Mouse (Mus musculus) ZHBTc4 (cell line): ENCODE data around the gene B020031M17Rik.
"Not testable (repeated sequence)": the region's sequence is repeated elsewhere in the genome, so short reads cannot be mapped to it uniquely, and the experiment has no call there.

Experiments
- DNase-seq: peaks from one replicate; pipeline ENCODE4 v3.0.0-alpha.2; 2011; ENCODE audit warnings: low read depth, low spot score

Gene B020031M17Rik

GRCm38 (mm10) chr13:119950706-119951105 lies at the start of gene B020031M17Rik:
Gene B020031M17Rik, minus strand, starts transcription at chr13:119950806.
- not testable (repeated sequence) for DNase-seq

GRCm38 (mm10) chr13:119999215-119999614 lies 48.6 kb upstream of the B020031M17Rik start:
- not testable (repeated sequence) for DNase-seq

DNA sequence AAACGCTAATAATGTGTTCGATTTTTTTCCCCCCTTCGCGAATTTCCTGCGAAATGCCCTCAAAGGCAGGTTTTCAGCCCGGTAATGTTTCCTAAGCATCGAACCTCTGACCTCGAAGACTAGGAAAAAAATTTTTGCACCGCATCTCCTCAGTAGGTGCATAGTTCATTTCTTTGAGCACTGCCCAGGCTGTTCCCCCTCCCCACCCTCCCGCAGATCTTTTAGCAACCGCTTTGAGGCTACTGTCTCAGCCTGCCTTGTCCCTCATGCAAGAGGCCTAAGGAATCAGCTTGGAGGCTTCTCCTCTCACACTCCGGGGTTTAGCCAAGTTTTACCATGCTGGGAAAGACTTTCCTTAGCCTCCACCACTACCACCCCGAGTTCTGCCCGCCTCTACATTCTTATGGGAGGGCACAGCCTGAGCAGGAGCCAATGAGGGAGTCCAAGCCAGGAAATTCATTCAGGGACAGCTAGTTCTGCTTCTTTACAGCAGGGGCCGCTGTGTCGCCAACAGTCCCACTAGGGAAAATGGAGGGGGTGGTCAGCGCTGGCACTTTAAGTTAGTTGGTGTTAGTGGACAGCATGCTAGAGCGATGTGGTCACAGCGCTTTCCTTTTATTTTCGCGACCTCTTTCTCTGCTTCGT lies 48.0 kb upstream of the B020031M17Rik start:
- not testable (repeated sequence) for DNase-seq

- DNase-seq: not testable (repeated sequence)
Observed at GRCm38 (mm10) chr13:119991917-119992496, 41.4 kb upstream of the B020031M17Rik start.

- DNase-seq: not testable (repeated sequence)
Observed at GRCm38 (mm10) chr13:119991264-119991663, 40.7 kb upstream of the B020031M17Rik start.

GRCm38 (mm10) chr13:119969163-119969562 lies 18.6 kb upstream of the B020031M17Rik start:
- not testable (repeated sequence) for DNase-seq

DNA sequence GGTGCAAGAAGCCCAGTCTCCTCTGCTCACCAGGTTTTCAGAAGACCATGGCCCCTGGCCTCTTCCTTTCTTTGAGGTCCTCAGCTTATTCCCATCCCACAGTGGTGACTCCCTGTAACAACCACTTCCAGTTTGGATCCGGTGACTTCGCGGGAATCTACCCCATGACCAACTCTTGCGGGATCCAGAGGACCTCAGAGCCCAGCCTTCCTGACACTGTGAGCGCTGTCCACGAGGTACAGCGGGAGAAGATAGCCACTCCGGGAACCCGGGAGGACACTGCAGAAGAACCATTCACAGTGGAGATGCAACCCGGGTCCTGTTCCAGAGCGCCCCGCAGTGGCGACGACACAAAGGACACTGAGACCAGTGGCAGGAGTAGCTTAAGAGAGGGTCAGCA lies 17.6 kb upstream of the B020031M17Rik start:
- DNase-seq: not testable (repeated sequence)

DNA sequence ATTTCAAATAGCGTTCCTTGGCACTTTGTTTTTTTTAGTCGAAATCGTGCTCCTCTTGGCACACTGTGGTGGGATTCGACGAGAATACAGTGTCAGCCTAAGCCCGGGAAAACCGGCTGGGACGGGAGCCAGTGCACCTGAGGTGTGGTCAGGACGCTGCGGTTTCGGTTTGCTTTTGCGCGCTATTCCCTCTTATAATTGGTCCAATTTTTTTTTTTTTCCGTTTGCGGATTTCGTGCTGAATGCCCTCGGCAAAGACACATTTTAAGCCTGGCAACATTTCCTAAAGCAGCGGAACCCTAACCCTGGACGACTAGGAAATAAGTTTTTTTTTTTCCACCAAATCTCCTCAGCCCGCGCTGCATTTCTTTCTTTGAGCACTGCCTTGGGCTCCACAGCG lies 15.4 kb upstream of the B020031M17Rik start:
- not testable (repeated sequence) for DNase-seq

DNA sequence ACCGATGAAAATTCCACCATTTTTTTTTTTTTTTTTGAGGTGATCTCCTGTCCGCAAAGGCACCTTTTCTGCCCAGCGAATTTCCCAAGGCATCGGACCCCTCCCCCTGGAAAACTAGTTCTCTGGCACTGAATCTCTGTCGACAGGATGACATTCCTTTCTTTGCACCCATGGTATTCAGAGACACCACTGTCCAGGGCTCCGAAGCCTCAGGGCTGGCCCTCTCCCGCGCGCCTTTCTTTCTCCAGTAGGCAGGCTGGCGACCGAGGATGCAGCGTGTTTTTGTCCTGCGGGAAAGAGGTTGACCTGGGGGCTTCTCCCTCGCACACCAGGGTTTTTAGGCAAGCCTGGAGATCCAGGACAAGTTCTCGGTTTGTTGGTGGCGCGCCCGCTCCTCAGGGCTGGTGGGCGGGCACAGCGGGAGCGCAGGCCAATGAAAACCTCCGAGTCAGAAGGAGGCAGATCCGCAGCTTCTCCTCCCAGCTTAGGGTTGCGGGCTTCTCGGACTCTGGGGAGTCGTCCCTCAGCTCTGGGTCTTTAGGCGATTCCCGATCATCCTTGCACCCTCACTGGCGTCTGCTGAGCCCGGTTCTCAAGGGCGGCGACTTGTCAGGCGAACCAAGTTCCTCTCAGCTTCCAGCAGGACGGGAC lies 14.8 kb upstream of the B020031M17Rik start:
- DNase-seq: not testable (repeated sequence)

DNA sequence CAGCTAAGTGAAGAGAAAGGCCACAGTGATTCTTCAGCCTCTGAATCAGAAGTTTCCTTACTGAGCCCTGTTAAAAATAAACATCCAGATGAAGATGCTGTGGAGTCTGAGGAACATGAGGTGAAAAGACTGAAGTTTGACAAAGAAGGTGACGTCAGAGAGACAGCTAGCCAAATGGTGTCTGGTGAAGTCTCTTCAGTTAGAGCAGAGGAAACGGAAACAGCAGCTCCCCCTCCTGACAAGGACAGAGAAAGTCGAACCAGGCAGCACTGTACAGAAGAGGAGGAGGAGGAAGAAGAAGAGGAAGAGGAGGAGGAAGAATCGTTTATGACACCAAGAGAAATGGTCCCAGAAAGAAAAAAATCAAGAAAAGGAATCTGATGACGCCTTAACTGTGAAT lies 12.2 kb upstream of the B020031M17Rik start:
- DNase-seq: not testable (repeated sequence)

- not testable (repeated sequence) for DNase-seq
Observed at GRCm38 (mm10) chr13:119955567-119955966, 5.0 kb upstream of the B020031M17Rik start.

- not testable (repeated sequence) for DNase-seq
Observed at GRCm38 (mm10) chr13:119955089-119955488, 4.5 kb upstream of the B020031M17Rik start.

- DNase-seq: not testable (repeated sequence)
Observed at GRCm38 (mm10) chr13:119929172-119929571, 21.4 kb downstream of the B020031M17Rik start, which contains the start of gene Gm21761. Gene Gm21761, minus strand, starts transcription at chr13:119929272.

DNA sequence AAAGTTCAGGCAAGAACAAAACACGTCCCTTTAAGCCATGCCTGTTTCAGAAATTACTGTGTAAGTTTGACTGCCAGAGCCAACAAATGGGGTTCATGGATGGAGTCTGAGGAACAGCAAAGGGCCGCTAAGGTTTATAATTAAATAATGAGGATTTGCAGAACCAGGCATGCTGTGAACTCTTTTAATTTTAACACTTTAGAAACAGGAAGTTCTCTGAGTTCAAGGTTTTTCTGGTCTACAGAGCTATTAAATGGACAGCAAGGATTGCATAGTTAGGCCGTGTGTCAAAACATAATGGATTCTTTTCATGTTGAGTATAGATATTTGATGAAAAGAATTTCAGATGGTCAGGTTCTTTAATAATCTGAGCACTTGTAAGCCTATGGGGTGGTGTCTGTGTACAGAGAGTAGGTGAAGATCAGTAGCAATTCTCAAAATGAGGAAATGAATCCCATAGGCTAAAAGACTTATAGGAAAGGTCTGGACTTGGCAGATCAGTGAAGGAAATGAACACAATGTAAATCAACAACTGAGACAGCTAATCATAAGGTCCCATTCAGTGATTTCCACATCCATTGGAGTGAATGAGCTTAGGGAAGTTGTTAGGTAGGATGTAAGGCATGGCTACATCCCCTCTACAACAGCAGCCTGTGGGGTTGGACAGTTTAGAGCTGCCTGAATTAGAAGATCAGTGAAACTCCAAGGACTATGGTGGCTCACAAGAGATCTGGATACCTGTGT lies 25.8 kb downstream of the B020031M17Rik start:
- DNase-seq: not testable (repeated sequence)

- DNase-seq: not testable (repeated sequence)
Observed at GRCm38 (mm10) chr13:119916966-119917722, 33.5 kb downstream of the B020031M17Rik start.

GRCm38 (mm10) chr13:119916449-119916848 lies 34.2 kb downstream of the B020031M17Rik start:
- not testable (repeated sequence) for DNase-seq
